Mouse (Mus musculus) megakaryocyte, embryonic 14.5 days (primary cell): Measurements from ENCODE around the gene Cbarp.

ENCODE experiments used
- FLI1 ChIP-seq: IDR thresholded peaks from 2 replicates; pipeline ENCODE4 v1.6.1; 2012; ENCODE audit warnings: low read length, inconsistent platforms, mixed read lengths
- GATA1 ChIP-seq: IDR thresholded peaks from 3 replicates; pipeline ENCODE4 v1.6.1; 2012; ENCODE audit warnings: mixed read lengths, low read length, inconsistent platforms, borderline replicate concordance

GRCm38 (mm10) chr10:80162716-80163299 lies 22.2 kb upstream of the Cbarp start:
- TF ChIP-seq GATA1 (no peak), FLI1 (no peak)
